Mouse (Mus musculus) hindbrain, embryonic 13.5 days (tissue): ENCODE data around the gene Jmy. TPM values are rescaled to one million over a fixed set of nuclear protein-coding genes. Genes with fewer than 3 reads are reported as not detected.

Source experiments
- ATAC-seq: fragments of 200-750 bp; cut with Nextera tagmentation; 2 replicates; pipeline ENCODE4 v1.8.0; 2017; ENCODE audit warnings: moderate TSS enrichment; ENCODE audit not compliant: low FRiP score
- H3K27ac ChIP-seq: fragments of 300-500 bp; sonication (generic); 2 replicates; pipeline ENCODE4 v1.5.1; 2015; ENCODE audit warnings: inconsistent platforms, mild to moderate bottlenecking, moderate library complexity
- H3K27me3 ChIP-seq: fragments of 300-500 bp; sonication (generic); 2 replicates; pipeline ENCODE4 v1.6.1; 2015; ENCODE audit warnings: mild to moderate bottlenecking, inconsistent platforms
- H3K36me3 ChIP-seq: fragments of 300-500 bp; sonication (generic); 2 replicates; pipeline ENCODE4 v1.6.1; 2015; ENCODE audit warnings: mild to moderate bottlenecking, inconsistent platforms
- H3K4me1 ChIP-seq: fragments of 300-500 bp; sonication (generic); replicated peaks from 2 replicates; pipeline ENCODE4 v1.6.1; 2015; ENCODE audit warnings: inconsistent platforms
- H3K4me2 ChIP-seq: fragments of 300-500 bp; sonication (generic); 2 replicates; pipeline ENCODE4 v1.6.1; 2015; ENCODE audit warnings: inconsistent platforms, mild to moderate bottlenecking, moderate library complexity
- H3K4me3 ChIP-seq: fragments of 300-500 bp; sonication (generic); 2 replicates; pipeline ENCODE4 v1.5.1; 2015; ENCODE audit warnings: mild to moderate bottlenecking, inconsistent platforms
- H3K9ac ChIP-seq: fragments of 300-500 bp; sonication (generic); 2 replicates; pipeline ENCODE4 v1.6.1; 2015; ENCODE audit warnings: mild to moderate bottlenecking, inconsistent platforms
- H3K9me3 ChIP-seq: fragments of 300-500 bp; sonication (generic); 2 replicates; pipeline ENCODE4 v1.6.1; 2016; ENCODE audit warnings: inconsistent platforms
- WGBS: fragments of 180-500 bp; shearing (Covaris S2); methylation state at CpG from one replicate; pipeline ENCODE4 v1.1.7; 2015; 5-methylcytosine and 5-hydroxymethylcytosine counted together
- polyA plus RNA-seq: library from polyadenylated mRNA; unstranded; fragments of >200 nt; fragmentation: Nextera tagmentation; extraction: Ambion mirVana; gene quantifications from 2 replicates; pipeline ENCODE4 v1.2.1, GENCODE M21; 2015

Jmy gene
- polyA plus RNA-seq, 1 experiment from 2014 or later = 6.9 TPM

GRCm38 (mm10) chr13:93440167-93440566 is 59.4 kb downstream of the Jmy start:
- Histone ChIP-seq H3K9ac (no peak overlapping the region), H3K4me3 (no peak overlapping the region), H3K4me1 (no peaks in the 10 kb centered on the region), H3K4me2 (no peak overlapping the region), H3K27ac (no peak overlapping the region), H3K36me3 (peaks cover 58% of the 10 kb centered on the region), H3K9me3 (no peaks in the 10 kb centered on the region), H3K27me3 (no peaks in the 10 kb centered on the region)
- peak; percentile 73; the same call in 1 of the 2 replicates for ATAC-seq
- WGBS = 98% methylated on average over 3 of the region's 3 CpGs

- Histone ChIP-seq H3K27ac (no peak overlapping the region), H3K4me3 (no peak overlapping the region), H3K36me3 (peaks cover 37% of the 10 kb centered on the region), H3K9ac (no peak overlapping the region), H3K4me2 (no peak overlapping the region), H3K27me3 (no peaks in the 10 kb centered on the region), H3K4me1 (no peaks in the 10 kb centered on the region), H3K9me3 (no peaks in the 10 kb centered on the region)
- 100% methylated on average over 1 of the region's 1 CpGs for WGBS
- no peak for ATAC-seq
These were observed 70.4 kb downstream of the Jmy start for GRCm38 (mm10) chr13:93429205-93429604.

- H3K4me2 ChIP-seq = no peak overlapping the region
- H3K27ac ChIP-seq = no peak overlapping the region
- 93% methylated on average over 5 of the region's 5 CpGs for WGBS
- H3K27me3 ChIP-seq = no peaks in the 10 kb centered on the region
- no peaks in the 10 kb centered on the region for H3K9me3 ChIP-seq
- peaks cover 33% of the 10 kb centered on the region for H3K36me3 ChIP-seq
- H3K4me1 ChIP-seq = no peaks in the 10 kb centered on the region
- no peak for ATAC-seq
- H3K4me3 ChIP-seq = no peak overlapping the region
- H3K9ac ChIP-seq = no peak overlapping the region
These were observed 71.4 kb downstream of the Jmy start for GRCm38 (mm10) chr13:93427920-93428876.

GRCm38 (mm10) chr13:93423224-93423623 is 76.4 kb downstream of the Jmy start:
- Histone ChIP-seq H3K4me1 (0 out of 2 replicates have a peak, but pooled peaks cover 3% of the 10 kb centered on the region), H3K4me2 (no peak overlapping the region), H3K9me3 (no peaks in the 10 kb centered on the region), H3K27me3 (no peaks in the 10 kb centered on the region), H3K36me3 (peaks cover 7% of the 10 kb centered on the region), H3K4me3 (no peak overlapping the region), H3K27ac (no peak overlapping the region), H3K9ac (no peak overlapping the region)
- 86% methylated on average over 2 of the region's 2 CpGs for WGBS
- no peak for ATAC-seq

- Histone ChIP-seq H3K4me2 (no peak overlapping the region), H3K9me3 (no peaks in the 10 kb centered on the region), H3K4me1 (0 out of 2 replicates have a peak, but pooled peaks cover 3% of the 10 kb centered on the region), H3K36me3 (peaks cover 5% of the 10 kb centered on the region; the same call in 1 of the 2 replicates), H3K27me3 (no peaks in the 10 kb centered on the region), H3K9ac (no peak overlapping the region), H3K4me3 (no peak overlapping the region), H3K27ac (0 out of 2 replicates have a peak overlapping the region, but pooled peaks have one; percentile 0)
- no peak for ATAC-seq
- WGBS = 66% methylated on average over 2 of the region's 2 CpGs
These were observed 79.8 kb downstream of the Jmy start for GRCm38 (mm10) chr13:93419779-93420178.

GRCm38 (mm10) chr13:93418292-93418691 is 81.3 kb downstream of the Jmy start:
- Histone ChIP-seq H3K4me2 (no peak overlapping the region), H3K9me3 (no peaks in the 10 kb centered on the region), H3K27ac (no peak overlapping the region), H3K4me3 (no peak overlapping the region), H3K27me3 (no peaks in the 10 kb centered on the region), H3K9ac (no peak overlapping the region), H3K4me1 (0 out of 2 replicates have a peak, but pooled peaks cover 3% of the 10 kb centered on the region), H3K36me3 (peaks cover 5% of the 10 kb centered on the region; the same call in 1 of the 2 replicates)
- ATAC-seq = no peak
- 79% methylated on average over 2 of the region's 2 CpGs for WGBS

DNA sequence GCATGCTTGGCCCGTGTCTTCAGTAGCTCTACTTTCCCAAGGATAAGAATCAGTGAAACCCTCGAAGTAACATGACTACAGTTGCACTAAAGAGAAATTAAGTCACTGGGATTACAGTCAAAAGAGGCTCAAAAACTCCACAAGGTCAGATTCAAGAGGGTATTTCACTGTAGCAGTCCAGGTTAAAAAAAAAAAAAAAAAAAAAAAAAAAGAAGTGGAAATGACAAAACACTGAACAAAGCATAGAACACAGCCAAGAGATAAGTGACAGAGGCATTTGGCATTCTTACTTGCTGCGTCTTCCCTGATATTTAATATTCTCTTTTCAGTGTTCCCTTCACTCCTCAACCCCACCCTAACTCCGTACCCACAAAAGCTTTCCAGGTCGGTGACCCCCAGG is 84.6 kb downstream of the Jmy start:
- H3K36me3 ChIP-seq = peaks cover 5% of the 10 kb centered on the region; the same call in 1 of the 2 replicates
- ATAC-seq = no peak
- 96% methylated on average over 5 of the region's 5 CpGs for WGBS
- no peaks in the 10 kb centered on the region for H3K9me3 ChIP-seq
- no peaks in the 10 kb centered on the region for H3K27me3 ChIP-seq
- no peak overlapping the region for H3K4me2 ChIP-seq
- H3K9ac ChIP-seq = no peak overlapping the region
- H3K4me1 ChIP-seq = 0 out of 2 replicates have a peak, but pooled peaks cover 3% of the 10 kb centered on the region
- no peak overlapping the region for H3K4me3 ChIP-seq
- H3K27ac ChIP-seq = no peak overlapping the region

GRCm38 (mm10) chr13:93410343-93410742 is 89.3 kb downstream of the Jmy start:
- no peak overlapping the region for H3K27ac ChIP-seq
- H3K27me3 ChIP-seq = no peaks in the 10 kb centered on the region
- no peak overlapping the region for H3K9ac ChIP-seq
- no peaks in the 10 kb centered on the region for H3K9me3 ChIP-seq
- peaks cover 23% of the 10 kb centered on the region for H3K36me3 ChIP-seq
- no peak overlapping the region for H3K4me3 ChIP-seq
- no peaks in the 10 kb centered on the region for H3K4me1 ChIP-seq
- 87% methylated on average over 4 of the region's 4 CpGs for WGBS
- ATAC-seq = no peak
- H3K4me2 ChIP-seq = no peak overlapping the region

- no peak for ATAC-seq
- H3K9me3 ChIP-seq = no peaks in the 10 kb centered on the region
- no peaks in the 10 kb centered on the region for H3K4me1 ChIP-seq
- peaks cover 32% of the 10 kb centered on the region for H3K36me3 ChIP-seq
- no peak overlapping the region for H3K9ac ChIP-seq
- no peak overlapping the region for H3K4me2 ChIP-seq
- no peaks in the 10 kb centered on the region for H3K27me3 ChIP-seq
- H3K27ac ChIP-seq = no peak overlapping the region
- WGBS = 94% methylated on average over 5 of the region's 5 CpGs
- no peak overlapping the region for H3K4me3 ChIP-seq
These were observed 92.8 kb downstream of the Jmy start for GRCm38 (mm10) chr13:93406855-93407254.

DNA sequence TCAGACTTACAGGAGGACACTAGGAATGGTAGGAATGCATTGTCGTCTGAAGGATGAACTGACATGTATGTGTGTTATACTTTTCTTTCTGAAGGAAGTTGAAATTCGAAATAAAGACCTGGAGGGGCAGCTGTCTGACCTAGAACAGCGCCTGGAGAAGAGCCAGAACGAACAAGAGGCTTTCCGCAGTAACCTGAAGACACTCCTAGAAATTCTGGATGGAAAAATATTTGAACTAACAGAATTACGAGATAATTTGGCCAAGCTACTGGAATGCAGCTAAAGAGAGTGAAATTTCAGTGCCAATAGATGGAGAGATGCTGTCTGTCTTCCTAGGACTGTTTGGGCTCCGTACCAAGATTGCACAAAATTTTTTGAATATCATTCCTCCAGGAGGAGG is 97.7 kb downstream of the Jmy start:
- no peak overlapping the region for H3K4me3 ChIP-seq
- H3K4me2 ChIP-seq = no peak overlapping the region
- no peak overlapping the region for H3K27ac ChIP-seq
- peaks cover 34% of the 10 kb centered on the region for H3K36me3 ChIP-seq
- no peaks in the 10 kb centered on the region for H3K27me3 ChIP-seq
- no peak for ATAC-seq
- WGBS = 95% methylated on average over 7 of the region's 7 CpGs
- H3K9me3 ChIP-seq = no peaks in the 10 kb centered on the region
- no peak overlapping the region for H3K9ac ChIP-seq
- H3K4me1 ChIP-seq = no peaks in the 10 kb centered on the region

DNA sequence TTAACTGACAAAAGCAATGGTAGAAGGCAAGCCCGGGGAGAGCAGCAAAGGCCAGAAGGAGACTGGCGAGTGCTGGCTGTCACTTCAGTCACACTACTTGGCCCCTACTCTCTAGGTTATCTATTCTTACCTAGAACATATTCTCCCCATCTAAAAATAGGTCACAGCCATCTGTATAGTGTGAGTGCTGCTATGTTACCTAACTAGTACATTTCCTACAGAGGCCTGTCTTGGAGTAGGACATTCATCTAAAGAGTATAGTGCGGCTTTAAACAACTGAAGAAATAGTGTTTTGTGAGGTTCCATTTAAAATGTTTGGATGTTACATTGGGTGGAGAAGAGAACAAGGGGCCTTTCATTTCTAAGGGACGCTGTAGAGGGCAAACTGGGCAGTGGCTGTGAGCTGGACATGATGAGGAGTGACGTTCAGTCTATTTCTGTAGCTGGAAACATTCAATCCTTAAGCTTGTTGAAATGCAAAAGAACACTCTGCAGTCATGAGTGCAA is 99.8 kb downstream of the Jmy start:
- Histone ChIP-seq H3K9ac (no peak overlapping the region), H3K27me3 (no peaks in the 10 kb centered on the region), H3K4me1 (no peaks in the 10 kb centered on the region), H3K4me3 (no peak overlapping the region), H3K4me2 (no peak overlapping the region), H3K9me3 (no peaks in the 10 kb centered on the region), H3K36me3 (peaks cover 35% of the 10 kb centered on the region), H3K27ac (no peak overlapping the region)
- no peak for ATAC-seq
- 85% methylated on average over 5 of the region's 5 CpGs for WGBS

- Histone ChIP-seq H3K27me3 (no peaks in the 10 kb centered on the region), H3K9me3 (no peaks in the 10 kb centered on the region), H3K4me1 (no peaks in the 10 kb centered on the region), H3K4me3 (no peak overlapping the region), H3K4me2 (no peak overlapping the region), H3K36me3 (peaks cover 16% of the 10 kb centered on the region), H3K27ac (no peak overlapping the region), H3K9ac (no peak overlapping the region)
- no peak for ATAC-seq
- WGBS = 66% methylated on average over 2 of the region's 2 CpGs
These were observed 110.4 kb downstream of the Jmy start for GRCm38 (mm10) chr13:93389242-93389625.
